ENCODE assay signal across 8 mouse cellular contexts in the genomic region with DNA sequence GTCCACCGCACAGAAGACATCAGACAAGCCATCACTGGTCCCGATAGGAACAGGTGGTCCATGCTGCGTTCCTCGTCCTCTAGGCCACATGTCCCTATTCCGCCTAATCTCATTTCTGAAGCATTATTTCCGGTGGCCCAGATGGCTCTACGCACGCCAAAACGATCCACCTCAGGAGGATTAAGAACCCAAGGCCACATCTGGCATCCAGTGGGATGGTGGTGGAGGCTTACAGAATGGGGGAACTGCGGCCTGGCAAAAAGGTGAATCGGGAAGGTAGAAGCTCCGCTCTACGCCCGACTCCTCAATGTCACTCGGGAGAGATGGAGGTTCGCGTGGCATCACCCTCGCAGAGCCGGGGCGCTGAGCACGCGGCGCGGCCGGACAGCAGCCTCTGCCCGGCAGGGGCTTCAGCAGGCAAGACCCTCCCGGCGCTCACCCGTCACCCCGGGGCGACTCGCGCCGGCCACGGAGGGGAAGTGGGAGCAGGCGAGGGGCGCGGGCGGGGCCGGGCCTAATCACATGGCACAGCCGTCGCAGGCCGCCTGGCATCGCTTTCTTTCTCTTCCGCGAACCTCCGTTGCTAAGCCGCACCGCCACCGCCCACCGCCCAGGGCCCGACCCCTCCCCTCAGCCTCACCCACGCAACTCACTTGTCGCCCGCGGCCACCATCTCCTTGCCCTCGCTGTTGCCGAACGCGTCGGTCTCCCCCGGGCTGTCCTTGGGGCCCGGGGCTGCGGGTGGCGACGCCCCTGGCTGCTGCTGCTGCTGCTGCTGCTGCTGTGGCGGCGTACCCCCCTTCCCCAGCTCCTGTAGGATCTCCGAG. TPM values are rescaled to one million over a fixed set of nuclear protein-coding genes. Genes with fewer than 3 reads are reported as not detected.
A peak's percentile ranks its signal among the peaks of the same experiment; 100 is the strongest.
DNase-seq lines count a peak whose midpoint lies in the region; ATAC-seq lines count a peak whose summit lies in the region.

No protein-coding gene starts in this region.

- ATAC-seq in activated CD4-positive, CD25-positive, alpha-beta regulatory T cell, adult 4 months = peak; percentile 43
- ATAC-seq in common myeloid progenitor, adult 5-6 weeks (replicated peaks; ENCODE audit: low read depth, poor library complexity, severe bottlenecking) = peak; percentile 23
- peak; percentile 44 for ATAC-seq in inflammation-experienced regulatory T-cells, adult 6 months
- ATAC-seq in megakaryocyte progenitor cell, adult 5-6 weeks (replicated peaks; ENCODE audit: poor library complexity) = peak; percentile 40

- intact Hi-C loops in left cerebral cortex, postnatal 10 days (cut with DNase I) = no loop called here

- DNase-seq in gastrocnemius, adult 8-10 months (ENCODE audit: low spot score in 2 of 2) = peak; percentile 40 to 52
- peak; percentile 41 to 84 for DNase-seq in left cerebral cortex, postnatal 10 days (ENCODE audit: extremely low spot score in 1 of 2, low spot score in 2 of 2)
- DNase-seq in right cerebral cortex, postnatal 10 days (ENCODE audit: low spot score in 2 of 2) = peak; percentile 82
- peak; percentile 33 to 61 for DNase-seq in urinary bladder, postnatal 36 days (ENCODE audit: low spot score in 2 of 2)

RNA-seq across cellular contexts. Expression of gene Gls, which starts 0.9 kb away (rescaled TPM):
- polyA plus RNA-seq in activated CD4-positive, CD25-positive, alpha-beta regulatory T cell, adult 4 months (2017; shearing (Covaris generic)) = 10 to 100 TPM; 42.3 to 70.7 TPM
- total RNA-seq in common myeloid progenitor, adult 5-6 weeks (2017) = 180 and 205 TPM in 2 replicates
- total RNA-seq in gastrocnemius, adult 8-10 months (2022) = 10 to 100 TPM; 72.7 to 88.6 (median 81.2) TPM
- polyA plus RNA-seq in inflammation-experienced regulatory T-cells, adult 6 months (2017; shearing (Covaris generic)) = 10 to 100 TPM; 54.1 to 79.4 (median 63.3) TPM
- 100 to 1,000 TPM; 289 to 297 TPM for total RNA-seq in left cerebral cortex, postnatal 10 days (2021)
- 181 TPM in 2 replicates for total RNA-seq in megakaryocyte progenitor cell, adult 5-6 weeks (2015)
- total RNA-seq in megakaryocyte progenitor cell, adult 5-6 weeks (2017) = 156 and 186 TPM in 2 replicates

Comparison
In these comparisons a context has a peak if more than half of its experiments do, and no peak if none do; other contexts are left out.
1. Peak in every context shown above with its lines: DNase-seq and ATAC-seq.